Mouse (Mus musculus): ENCODE data around the gene Rpain. TPM values are rescaled to one million over a fixed set of nuclear protein-coding genes. Genes with fewer than 3 reads are reported as not detected.

Gene Rpain
- 68.3 and 76.2 TPM in 2 replicates for polyA plus RNA-seq (2015; fragmentation: Nextera tagmentation; extraction: Ambion mirVana)

GRCm38 (mm10) chr11:70969821-70970559, at the start of gene Rpain, which contains the start of gene Nup88:
Rpain (plus strand) TSS chr11:70970213.
Nup88 (minus strand) TSS chr11:70969973.
- peaks cover 49% of the 10 kb centered on the region for H3K36me3 ChIP-seq

GRCm38 (mm10) chr11:70931461-70931860, 38.6 kb upstream of the Rpain start:
- no peaks in the 10 kb centered on the region for H3K27me3 ChIP-seq
- H3K9me3 ChIP-seq (replicated peaks): no peaks in the 10 kb centered on the region
- no peak overlapping the region for H3K9ac ChIP-seq
- no peak for ATAC-seq (replicated peaks; ENCODE audit: low FRiP score)
- no peaks in the 10 kb centered on the region for H3K4me1 ChIP-seq
- H3K4me2 ChIP-seq: no peak overlapping the region
- WGBS: 80% methylated on average over 5 of the region's 5 CpGs
- no peak overlapping the region for H3K4me3 ChIP-seq (replicated peaks)
- no peak overlapping the region for H3K27ac ChIP-seq
- H3K36me3 ChIP-seq: peaks cover 56% of the 10 kb centered on the region

More at GRCm38 (mm10) chr11:70969821-70970559, at the start of gene Rpain, which contains the start of gene Nup88:
- WGBS: under 1% methylated on average over 43 of the region's 43 CpGs
- H3K27ac ChIP-seq: peak within 1 kb of the TSS; percentile 91
- peak; percentile 99 for ATAC-seq (replicated peaks; ENCODE audit: low FRiP score)
- peaks cover 13% of the 10 kb centered on the region for H3K4me1 ChIP-seq
- no peaks in the 10 kb centered on the region for H3K27me3 ChIP-seq
- H3K4me3 ChIP-seq (replicated peaks): peak within 1 kb of the TSS; percentile 69
- H3K9me3 ChIP-seq (replicated peaks): no peaks in the 10 kb centered on the region
- peak within 1 kb of the TSS; percentile 79 for H3K4me2 ChIP-seq
- peak within 1 kb of the TSS; percentile 81 for H3K9ac ChIP-seq

- no peak for ATAC-seq (replicated peaks; ENCODE audit: low FRiP score)
- WGBS: 91% methylated on average over 7 of the region's 7 CpGs
- no peaks in the 10 kb centered on the region for H3K27me3 ChIP-seq
- no peak overlapping the region for H3K4me2 ChIP-seq
- peaks cover 71% of the 10 kb centered on the region for H3K36me3 ChIP-seq
- no peaks in the 10 kb centered on the region for H3K4me1 ChIP-seq
- no peak overlapping the region for H3K27ac ChIP-seq
- H3K9ac ChIP-seq: no peak overlapping the region
- H3K9me3 ChIP-seq (replicated peaks): no peaks in the 10 kb centered on the region
- no peak overlapping the region for H3K4me3 ChIP-seq (replicated peaks)
These were observed 34.7 kb upstream of the Rpain start for GRCm38 (mm10) chr11:70935316-70935715.

GRCm38 (mm10) chr11:70942596-70942995, 27.4 kb upstream of the Rpain start:
- Histone ChIP-seq H3K4me1 (no peaks in the 10 kb centered on the region), H3K9me3 (replicated peaks) (no peaks in the 10 kb centered on the region), H3K4me3 (replicated peaks) (no peak overlapping the region), H3K27me3 (no peaks in the 10 kb centered on the region), H3K4me2 (no peak overlapping the region), H3K27ac (no peak overlapping the region), H3K9ac (no peak overlapping the region), H3K36me3 (peaks cover 97% of the 10 kb centered on the region)
- no peak for ATAC-seq (replicated peaks; ENCODE audit: low FRiP score)
- 88% methylated on average over 1 of the region's 1 CpGs for WGBS

- no peaks in the 10 kb centered on the region for H3K27me3 ChIP-seq
- ATAC-seq (replicated peaks; ENCODE audit: low FRiP score): no peak
- H3K9ac ChIP-seq: no peak overlapping the region
- peaks cover 96% of the 10 kb centered on the region for H3K36me3 ChIP-seq
- H3K4me1 ChIP-seq: no peaks in the 10 kb centered on the region
- H3K9me3 ChIP-seq (replicated peaks): no peaks in the 10 kb centered on the region
- WGBS: 92% methylated on average over 7 of the region's 7 CpGs
- no peak overlapping the region for H3K27ac ChIP-seq
- H3K4me3 ChIP-seq (replicated peaks): no peak overlapping the region
- no peak overlapping the region for H3K4me2 ChIP-seq
These were observed 26.4 kb upstream of the Rpain start for GRCm38 (mm10) chr11:70943651-70944050.

GRCm38 (mm10) chr11:70944935-70945817, 24.8 kb upstream of the Rpain start:
- no peak overlapping the region for H3K27ac ChIP-seq
- no peak for ATAC-seq (replicated peaks; ENCODE audit: low FRiP score)
- H3K9ac ChIP-seq: no peak overlapping the region
- H3K4me3 ChIP-seq (replicated peaks): no peak overlapping the region
- H3K4me1 ChIP-seq: no peaks in the 10 kb centered on the region
- WGBS: 94% methylated on average over 4 of the region's 4 CpGs
- H3K9me3 ChIP-seq (replicated peaks): no peaks in the 10 kb centered on the region
- H3K27me3 ChIP-seq: no peaks in the 10 kb centered on the region
- peaks cover 96% of the 10 kb centered on the region for H3K36me3 ChIP-seq
- H3K4me2 ChIP-seq: no peak overlapping the region

- Histone ChIP-seq H3K9ac (no peak overlapping the region), H3K9me3 (replicated peaks) (no peaks in the 10 kb centered on the region), H3K4me1 (no peaks in the 10 kb centered on the region), H3K36me3 (peaks cover 97% of the 10 kb centered on the region), H3K4me3 (replicated peaks) (no peak overlapping the region), H3K4me2 (no peak overlapping the region), H3K27me3 (no peaks in the 10 kb centered on the region), H3K27ac (no peak overlapping the region)
- ATAC-seq (replicated peaks; ENCODE audit: low FRiP score): no peak
- 92% methylated on average over 4 of the region's 4 CpGs for WGBS
These were observed 15.3 kb upstream of the Rpain start for GRCm38 (mm10) chr11:70954711-70955110.

- Histone ChIP-seq H3K9ac (no peak overlapping the region), H3K4me3 (replicated peaks) (no peak overlapping the region), H3K27ac (no peak overlapping the region), H3K4me1 (no peaks in the 10 kb centered on the region), H3K27me3 (no peaks in the 10 kb centered on the region), H3K36me3 (peaks cover 97% of the 10 kb centered on the region), H3K9me3 (replicated peaks) (no peaks in the 10 kb centered on the region), H3K4me2 (no peak overlapping the region)
- no peak for ATAC-seq (replicated peaks; ENCODE audit: low FRiP score)
- 94% methylated on average over 5 of the region's 5 CpGs for WGBS
These were observed 9.0 kb upstream of the Rpain start for GRCm38 (mm10) chr11:70960786-70961554.

GRCm38 (mm10) chr11:70964222-70964907, 5.6 kb upstream of the Rpain start:
- Histone ChIP-seq H3K27ac (no peak overlapping the region), H3K27me3 (no peaks in the 10 kb centered on the region), H3K9me3 (replicated peaks) (no peaks in the 10 kb centered on the region), H3K4me1 (peaks cover 8% of the 10 kb centered on the region), H3K4me3 (replicated peaks) (no peak overlapping the region), H3K36me3 (peaks cover 72% of the 10 kb centered on the region), H3K4me2 (no peak overlapping the region), H3K9ac (no peak overlapping the region)
- ATAC-seq (replicated peaks; ENCODE audit: low FRiP score): no peak
- WGBS: 86% methylated on average over 4 of the region's 4 CpGs

GRCm38 (mm10) chr11:70969271-70969794, 680 bp upstream of the Rpain start:
- peak overlapping the region; percentile 81 for H3K9ac ChIP-seq
- peak; percentile 24; the same call in 1 of the 2 replicates for ATAC-seq (replicated peaks; ENCODE audit: low FRiP score)

More at GRCm38 (mm10) chr11:70969271-70969794, 680 bp upstream of the Rpain start:
- under 1% methylated on average over 25 of the region's 25 CpGs for WGBS
- no peaks in the 10 kb centered on the region for H3K9me3 ChIP-seq (replicated peaks)
- peak overlapping the region; percentile 79 for H3K4me2 ChIP-seq
- H3K4me3 ChIP-seq (replicated peaks): peak overlapping the region; percentile 69
- no peaks in the 10 kb centered on the region for H3K27me3 ChIP-seq
- H3K36me3 ChIP-seq: peaks cover 49% of the 10 kb centered on the region
- H3K4me1 ChIP-seq: peaks cover 13% of the 10 kb centered on the region
- H3K27ac ChIP-seq: peak overlapping the region; percentile 88
